Mouse (Mus musculus) embryo, embryonic 10.5 days (tissue): ENCODE data around the gene Gm8914.
"Not testable (repeated sequence)": the region's sequence is repeated elsewhere in the genome, so short reads cannot be mapped to it uniquely, and the experiment has no call there.

Experiments
- DNase-seq: peaks from one replicate; pipeline ENCODE4 v3.0.0-alpha.2; 2015; ENCODE audit warnings: low spot score

Gm8914 gene

DNA sequence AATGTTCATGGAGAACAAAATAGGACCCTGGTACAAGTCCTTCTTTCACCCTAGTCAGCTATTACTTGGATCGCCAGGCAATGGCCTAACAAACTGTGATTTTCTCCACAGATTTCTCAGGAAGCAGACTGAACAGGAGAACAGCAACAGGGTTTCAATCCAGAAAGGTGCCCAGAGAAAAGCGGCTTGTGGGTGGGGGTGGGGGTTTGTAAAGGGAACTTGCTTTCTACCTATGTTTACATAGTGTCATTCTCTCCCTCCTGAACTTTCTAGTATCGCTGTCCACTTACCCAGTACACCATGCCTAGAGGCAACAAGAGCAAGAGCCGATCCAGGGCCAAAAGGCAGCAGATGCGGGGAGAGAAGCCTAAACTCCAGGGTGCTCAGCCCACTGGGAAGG lies at the start of gene Gm8914:
TSS of gene Gm8914 (plus strand) at position 301 of the 400 bp plus-strand sequence.
- not testable (repeated sequence) for DNase-seq
